Mouse (Mus musculus): Measurements from ENCODE around the gene Tlr13. TPM values are rescaled to one million over a fixed set of nuclear protein-coding genes. Genes with fewer than 3 reads are reported as not detected.

Gene Tlr13
- polyA plus RNA-seq, 1 experiment from 2014 or later: 0.35 TPM

DNA sequence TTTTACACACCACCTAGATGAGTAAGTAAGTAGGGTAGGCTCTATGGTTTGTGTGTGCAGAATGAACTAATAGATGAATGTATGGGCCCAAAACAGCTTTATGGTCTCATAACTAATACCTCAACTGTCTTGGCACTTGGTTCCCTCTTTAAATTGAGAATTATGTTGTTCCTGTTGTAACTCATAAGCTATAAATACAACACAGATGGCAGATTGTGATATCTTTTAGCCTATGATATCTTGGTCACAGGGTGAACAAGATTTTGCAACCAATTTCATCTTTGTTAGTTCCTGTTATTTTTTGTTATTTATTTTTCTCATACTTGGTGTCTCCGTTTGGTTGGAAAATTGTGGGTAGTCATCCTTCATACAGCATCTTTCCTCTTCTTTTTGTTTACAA, 5.2 kb downstream of the Tlr13 start:
- WGBS: 92% methylated on average over 1 of the region's 1 CpGs
- no peak overlapping the region for H3K27ac ChIP-seq (replicated peaks)
- no peak overlapping the region for H3K4me3 ChIP-seq
- ATAC-seq (ENCODE audit: extremely low read depth, insufficient number of reproducible peaks, low FRiP score, low TSS enrichment): no peak
- H3K27me3 ChIP-seq (replicated peaks): no peaks in the 10 kb centered on the region
- H3K9me3 ChIP-seq: no peaks in the 10 kb centered on the region
- H3K4me1 ChIP-seq: no peaks in the 10 kb centered on the region
- no peak overlapping the region for H3K9ac ChIP-seq
- no peak overlapping the region for H3K4me2 ChIP-seq
- H3K36me3 ChIP-seq: no peaks in the 10 kb centered on the region

- no peaks in the 10 kb centered on the region; the same call in 1 of the 2 replicates for H3K4me1 ChIP-seq
- WGBS: 57% methylated on average over 3 of the region's 3 CpGs
- H3K9me3 ChIP-seq: no peaks in the 10 kb centered on the region
- no peak overlapping the region for H3K4me3 ChIP-seq
- no peak overlapping the region for H3K4me2 ChIP-seq
- H3K9ac ChIP-seq: no peak overlapping the region
- no peaks in the 10 kb centered on the region for H3K27me3 ChIP-seq (replicated peaks)
- no peaks in the 10 kb centered on the region for H3K36me3 ChIP-seq
- H3K27ac ChIP-seq (replicated peaks): no peak overlapping the region
- ATAC-seq (ENCODE audit: extremely low read depth, insufficient number of reproducible peaks, low FRiP score, low TSS enrichment): no peak
These were observed 6.5 kb downstream of the Tlr13 start for GRCm38 (mm10) chrX:106149460-106149859.

DNA sequence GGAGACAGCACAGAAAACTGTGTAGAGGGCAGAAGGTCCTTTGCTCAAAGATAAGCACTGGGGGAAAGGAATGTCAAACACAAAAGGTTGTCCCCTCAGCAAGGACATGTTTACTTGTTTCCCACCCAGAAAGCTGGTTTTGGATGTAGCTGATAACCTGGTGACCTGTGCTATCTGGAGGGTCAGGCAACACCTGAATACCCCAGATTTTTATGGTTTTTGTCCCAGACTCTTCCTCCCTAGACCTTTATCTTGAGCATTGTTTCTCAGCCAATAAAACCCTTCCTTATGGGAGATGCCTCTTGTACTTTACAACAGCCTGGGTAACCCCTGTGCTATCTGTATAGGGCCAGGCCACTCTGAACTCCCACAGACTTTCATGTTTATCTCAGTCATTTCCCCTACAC, 11.2 kb downstream of the Tlr13 start:
- ATAC-seq (ENCODE audit: extremely low read depth, insufficient number of reproducible peaks, low FRiP score, low TSS enrichment): no peak
- no peak overlapping the region for H3K9ac ChIP-seq

DNA sequence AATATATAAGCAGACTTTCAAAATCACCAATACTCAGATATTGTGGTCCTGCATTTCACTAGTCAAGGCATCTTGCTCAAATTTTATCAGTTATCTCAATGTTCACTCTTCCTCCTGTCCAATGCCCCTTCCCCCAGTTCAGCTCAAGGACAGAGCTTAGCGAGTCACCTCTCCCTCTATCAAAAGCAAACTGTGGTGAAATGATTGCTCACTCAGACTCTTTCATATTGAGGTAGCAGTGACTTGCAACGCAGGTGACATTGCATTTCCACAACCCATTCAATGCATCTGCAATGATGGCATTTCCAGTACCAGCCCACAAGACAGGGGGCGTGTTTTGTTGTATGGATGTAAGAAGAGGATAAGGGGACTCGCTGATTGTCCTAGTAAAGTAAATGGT, 12.9 kb downstream of the Tlr13 start:
- Histone ChIP-seq H3K9me3 (no peaks in the 10 kb centered on the region), H3K4me1 (no peaks in the 10 kb centered on the region; the same call in 1 of the 2 replicates), H3K27me3 (replicated peaks) (no peaks in the 10 kb centered on the region), H3K4me3 (no peak overlapping the region), H3K9ac (no peak overlapping the region), H3K4me2 (no peak overlapping the region), H3K27ac (replicated peaks) (no peak overlapping the region), H3K36me3 (no peaks in the 10 kb centered on the region)
- ATAC-seq (ENCODE audit: extremely low read depth, insufficient number of reproducible peaks, low FRiP score, low TSS enrichment): no peak
- WGBS: 65% methylated on average over 4 of the region's 4 CpGs

More for the DNA sequence above, 11.2 kb downstream of the Tlr13 start:
- H3K4me1 ChIP-seq: no peaks in the 10 kb centered on the region; the same call in 1 of the 2 replicates
- no peaks in the 10 kb centered on the region for H3K9me3 ChIP-seq
- no peak overlapping the region for H3K4me3 ChIP-seq
- no peaks in the 10 kb centered on the region for H3K36me3 ChIP-seq
- no peak overlapping the region for H3K4me2 ChIP-seq
- H3K27me3 ChIP-seq (replicated peaks): no peaks in the 10 kb centered on the region
- H3K27ac ChIP-seq (replicated peaks): no peak overlapping the region

DNA sequence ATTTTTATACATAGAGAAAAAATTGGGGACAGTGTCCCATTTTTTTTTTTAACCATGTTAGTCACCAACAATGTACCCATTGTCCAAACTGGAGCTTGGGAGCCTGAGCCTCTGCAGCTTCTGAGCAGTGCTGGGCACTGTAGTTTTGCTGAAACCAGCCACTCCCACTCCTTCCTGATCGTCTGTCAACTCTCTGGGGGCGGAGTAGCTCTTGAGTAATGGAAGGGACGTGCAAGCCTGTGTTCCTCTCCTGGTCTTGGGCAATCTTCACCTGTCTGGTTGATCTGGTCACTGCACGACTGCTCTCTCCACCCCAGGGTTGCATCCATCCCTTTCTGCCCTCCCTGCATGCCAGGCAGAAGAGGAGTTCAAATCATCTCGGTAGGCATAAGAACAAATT, 21.0 kb downstream of the Tlr13 start:
- no peaks in the 10 kb centered on the region for H3K36me3 ChIP-seq
- no peaks in the 10 kb centered on the region for H3K4me1 ChIP-seq
- H3K9ac ChIP-seq: no peak overlapping the region
- no peak overlapping the region for H3K4me3 ChIP-seq
- H3K27ac ChIP-seq (replicated peaks): no peak overlapping the region
- no peak overlapping the region for H3K4me2 ChIP-seq
- 43% methylated on average over 5 of the region's 5 CpGs for WGBS
- ATAC-seq (ENCODE audit: extremely low read depth, insufficient number of reproducible peaks, low FRiP score, low TSS enrichment): no peak
- H3K27me3 ChIP-seq (replicated peaks): no peaks in the 10 kb centered on the region
- no peaks in the 10 kb centered on the region for H3K9me3 ChIP-seq

- no peak overlapping the region for H3K27ac ChIP-seq (replicated peaks)
- no peak for ATAC-seq (ENCODE audit: extremely low read depth, insufficient number of reproducible peaks, low FRiP score, low TSS enrichment)
- WGBS: 65% methylated on average over 5 of the region's 5 CpGs
These were observed 21.6 kb downstream of the Tlr13 start for GRCm38 (mm10) chrX:106164555-106164954.

DNA sequence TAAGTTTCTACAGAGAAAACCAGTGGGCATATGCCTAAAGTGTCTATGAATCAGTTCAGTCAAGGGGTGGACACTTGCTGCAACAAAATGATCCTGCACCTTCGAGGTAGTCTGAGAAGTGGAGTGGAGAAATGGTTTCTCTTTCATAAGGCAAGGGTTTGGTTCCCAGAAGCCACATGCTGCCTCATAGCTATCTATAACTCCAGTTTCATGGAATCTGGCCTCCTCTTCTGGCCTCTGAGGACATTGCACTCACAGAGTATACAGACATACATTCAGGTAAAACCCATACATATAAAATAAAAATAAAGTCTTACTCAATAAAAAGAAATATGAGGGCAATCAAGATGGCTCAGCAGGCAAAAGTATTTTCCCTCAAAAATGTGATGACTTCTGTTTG, 22.1 kb downstream of the Tlr13 start:
- no peak overlapping the region for H3K9ac ChIP-seq
- 78% methylated on average over 1 of the region's 1 CpGs for WGBS
- ATAC-seq (ENCODE audit: extremely low read depth, insufficient number of reproducible peaks, low FRiP score, low TSS enrichment): no peak

More at GRCm38 (mm10) chrX:106164555-106164954, 21.6 kb downstream of the Tlr13 start:
- Histone ChIP-seq H3K27me3 (replicated peaks) (no peaks in the 10 kb centered on the region), H3K4me1 (no peaks in the 10 kb centered on the region), H3K36me3 (no peaks in the 10 kb centered on the region), H3K4me2 (no peak overlapping the region), H3K9ac (no peak overlapping the region), H3K9me3 (no peaks in the 10 kb centered on the region), H3K4me3 (no peak overlapping the region)

DNA sequence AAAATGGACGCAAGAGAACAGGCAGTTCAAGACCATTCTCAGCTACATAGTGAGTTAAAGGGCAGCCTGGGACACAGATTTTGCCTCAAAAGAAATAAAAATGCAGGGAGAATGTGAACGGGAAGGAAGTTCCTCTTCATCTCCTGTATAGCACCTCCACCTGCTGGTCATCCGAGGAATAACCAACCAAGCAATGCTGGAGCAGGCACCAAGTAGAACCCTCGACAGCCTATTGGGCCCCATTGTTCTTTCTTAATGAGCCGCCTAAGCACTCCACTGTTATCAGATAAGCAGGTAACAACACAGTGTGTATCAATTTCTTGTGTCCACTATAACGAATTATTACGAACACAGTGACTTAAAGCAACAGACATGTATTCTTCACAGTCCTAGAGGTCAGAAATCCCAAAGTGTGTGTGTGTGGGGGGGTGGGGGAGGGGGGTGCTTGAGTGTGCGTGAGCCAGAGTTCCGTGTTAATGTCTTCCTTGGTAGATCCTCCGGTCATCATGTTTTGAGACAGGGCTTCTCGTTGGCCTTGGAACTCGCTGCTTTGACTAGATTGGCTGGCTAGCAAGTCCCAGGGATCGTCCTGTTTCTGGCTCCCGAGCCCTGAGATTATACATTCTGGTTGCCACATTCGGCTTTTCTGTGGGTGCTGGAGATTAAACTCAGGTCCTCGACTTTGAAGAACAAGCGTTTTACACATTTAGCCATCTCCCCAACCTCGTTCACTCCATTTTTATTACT, 28.3 kb downstream of the Tlr13 start:
- no peak for ATAC-seq (ENCODE audit: extremely low read depth, insufficient number of reproducible peaks, low FRiP score, low TSS enrichment)
- peak overlapping the region; percentile 63 for H3K9ac ChIP-seq
- no peaks in the 10 kb centered on the region for H3K27me3 ChIP-seq (replicated peaks)
- peak overlapping the region; percentile 45 for H3K4me3 ChIP-seq
- WGBS: 13% methylated on average over 18 of the region's 18 CpGs
- no peaks in the 10 kb centered on the region for H3K36me3 ChIP-seq
- H3K9me3 ChIP-seq: no peaks in the 10 kb centered on the region
- no peaks in the 10 kb centered on the region for H3K4me1 ChIP-seq
- peak overlapping the region; percentile 61 for H3K4me2 ChIP-seq
- no peak overlapping the region for H3K27ac ChIP-seq (replicated peaks)

More for the DNA sequence above, 22.1 kb downstream of the Tlr13 start:
- no peaks in the 10 kb centered on the region for H3K9me3 ChIP-seq
- H3K4me3 ChIP-seq: no peak overlapping the region
- no peaks in the 10 kb centered on the region for H3K27me3 ChIP-seq (replicated peaks)
- no peaks in the 10 kb centered on the region for H3K4me1 ChIP-seq
- H3K4me2 ChIP-seq: no peak overlapping the region
- no peak overlapping the region for H3K27ac ChIP-seq (replicated peaks)
- no peaks in the 10 kb centered on the region for H3K36me3 ChIP-seq

GRCm38 (mm10) chrX:106171853-106172154, 28.8 kb downstream of the Tlr13 start:
- Histone ChIP-seq H3K27ac (replicated peaks) (no peak overlapping the region), H3K9ac (peak overlapping the region; percentile 63; the same call in 1 of the 2 replicates), H3K4me2 (peak overlapping the region; percentile 61), H3K4me1 (no peaks in the 10 kb centered on the region), H3K4me3 (peak overlapping the region; percentile 45), H3K36me3 (no peaks in the 10 kb centered on the region), H3K27me3 (replicated peaks) (no peaks in the 10 kb centered on the region), H3K9me3 (no peaks in the 10 kb centered on the region)
- no peak for ATAC-seq (ENCODE audit: extremely low read depth, insufficient number of reproducible peaks, low FRiP score, low TSS enrichment)
- 34% methylated on average over 5 of the region's 6 CpGs for WGBS

GRCm38 (mm10) chrX:106176331-106176730, 33.3 kb downstream of the Tlr13 start:
- Histone ChIP-seq H3K27ac (replicated peaks) (no peak overlapping the region), H3K4me2 (no peak overlapping the region), H3K4me3 (no peak overlapping the region), H3K4me1 (no peaks in the 10 kb centered on the region), H3K9ac (no peak overlapping the region), H3K27me3 (replicated peaks) (no peaks in the 10 kb centered on the region), H3K9me3 (no peaks in the 10 kb centered on the region), H3K36me3 (no peaks in the 10 kb centered on the region)
- ATAC-seq (ENCODE audit: extremely low read depth, insufficient number of reproducible peaks, low FRiP score, low TSS enrichment): no peak
- WGBS: 51% methylated on average over 9 of the region's 9 CpGs

DNA sequence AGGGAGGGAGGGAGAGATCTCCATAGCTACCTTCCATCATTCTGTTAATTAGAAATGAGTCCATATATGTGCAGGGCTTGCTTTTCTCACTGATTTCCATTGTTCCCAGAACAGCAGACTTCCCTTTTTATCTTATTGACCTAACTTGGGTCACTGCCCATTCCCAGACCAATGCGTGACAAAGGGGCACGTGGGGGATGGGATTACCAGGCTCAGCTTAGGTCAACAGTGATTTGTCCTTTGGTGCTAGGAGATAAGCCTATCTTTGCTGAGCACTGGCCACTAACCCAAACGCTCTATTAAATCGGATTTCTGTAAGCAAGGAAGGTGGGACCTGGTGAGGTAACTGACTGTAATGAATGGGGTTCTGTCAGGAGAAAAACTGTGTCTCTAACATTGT, 41.3 kb downstream of the Tlr13 start:
- Histone ChIP-seq H3K9me3 (no peaks in the 10 kb centered on the region), H3K9ac (no peak overlapping the region), H3K4me1 (peaks cover 16% of the 10 kb centered on the region), H3K27me3 (replicated peaks) (no peaks in the 10 kb centered on the region), H3K36me3 (no peaks in the 10 kb centered on the region), H3K4me3 (no peak overlapping the region), H3K27ac (replicated peaks) (no peak overlapping the region), H3K4me2 (no peak overlapping the region)
- ATAC-seq (ENCODE audit: extremely low read depth, insufficient number of reproducible peaks, low FRiP score, low TSS enrichment): no peak
- WGBS: 20% methylated on average over 4 of the region's 4 CpGs

DNA sequence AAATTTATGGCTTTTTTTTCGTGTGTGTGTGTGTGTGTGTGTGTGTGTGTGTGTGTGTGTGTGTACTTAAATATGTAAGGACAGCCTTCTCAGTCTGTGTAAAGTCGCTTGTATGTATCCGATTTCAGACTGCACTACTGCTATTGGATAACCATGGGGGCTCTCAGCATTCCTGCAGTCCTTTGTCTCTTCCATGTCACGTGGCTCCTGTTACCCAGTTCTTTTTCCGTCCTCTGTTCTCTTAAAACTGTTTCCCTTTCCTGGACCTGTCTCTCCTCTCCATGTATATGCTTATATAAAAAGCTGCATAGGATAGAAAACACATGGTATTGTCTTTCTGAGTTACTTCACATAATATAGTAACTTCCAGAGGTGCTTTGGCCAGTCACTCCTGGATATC, 42.7 kb downstream of the Tlr13 start:
- Histone ChIP-seq H3K4me3 (no peak overlapping the region), H3K4me2 (peak overlapping the region; percentile 57), H3K4me1 (peaks cover 17% of the 10 kb centered on the region), H3K36me3 (peaks cover 3% of the 10 kb centered on the region; the same call in 1 of the 2 replicates), H3K9me3 (no peaks in the 10 kb centered on the region), H3K9ac (peak overlapping the region; percentile 47; the same call in 1 of the 2 replicates), H3K27me3 (replicated peaks) (no peaks in the 10 kb centered on the region), H3K27ac (replicated peaks) (peak overlapping the region; percentile 94)
- WGBS: 13% methylated on average over 5 of the region's 5 CpGs
- no peak for ATAC-seq (ENCODE audit: extremely low read depth, insufficient number of reproducible peaks, low FRiP score, low TSS enrichment)

All from heart, embryonic 13.5 days (tissue).